Mouse (Mus musculus): Measurements from ENCODE around the gene Kcnk1. TPM values are rescaled to one million over a fixed set of nuclear protein-coding genes. Genes with fewer than 3 reads are reported as not detected.

Kcnk1 gene
- polyA plus RNA-seq, 1 experiment from 2014 or later, result 66.5 TPM

GRCm38 (mm10) chr8:126073141-126073740 lies 78.3 kb downstream of the Kcnk1 start:
- ATAC-seq (replicated peaks; ENCODE audit: low FRiP score, low read depth) (no peak), DNase-seq (ENCODE audit: low spot score) (no peak)
- no peaks in the 10 kb centered on the region for H3K36me3 ChIP-seq (ENCODE audit: insufficient read depth, low read length)
- H3K9ac ChIP-seq (ENCODE audit: low read depth, low read length), result no peak overlapping the region
- H3K4me1 ChIP-seq (replicated peaks; ENCODE audit: insufficient read depth, low read length), result no peaks in the 10 kb centered on the region
- WGBS, result 43% methylated on average over 7 of the region's 7 CpGs
- H3K9me3 ChIP-seq (replicated peaks; ENCODE audit: low read length), result no peaks in the 10 kb centered on the region
- TF ChIP-seq CTCF (IDR thresholded peaks at IDR 0.05; ENCODE audit: low read depth), result no peak
- H3K27ac ChIP-seq, result no peak overlapping the region
- H3K4me3 ChIP-seq (replicated peaks; ENCODE audit: low read depth, low read length), result no peak overlapping the region
- H3K27me3 ChIP-seq (ENCODE audit: insufficient read depth, low read length), result no peaks in the 10 kb centered on the region
- H3K4me2 ChIP-seq (ENCODE audit: low read length), result no peak overlapping the region

GRCm38 (mm10) chr8:126074111-126074510 lies 79.1 kb downstream of the Kcnk1 start:
- ATAC-seq (replicated peaks; ENCODE audit: low FRiP score, low read depth) (no peak), DNase-seq (ENCODE audit: low spot score) (no peak)
- no peak overlapping the region for H3K4me2 ChIP-seq (ENCODE audit: low read length)
- H3K4me1 ChIP-seq (replicated peaks; ENCODE audit: insufficient read depth, low read length), result no peaks in the 10 kb centered on the region
- H3K4me3 ChIP-seq (replicated peaks; ENCODE audit: low read depth, low read length), result no peak overlapping the region
- TF ChIP-seq CTCF (IDR thresholded peaks at IDR 0.05; ENCODE audit: low read depth), result no peak
- no peak overlapping the region for H3K27ac ChIP-seq
- 42% methylated on average over 1 of the region's 1 CpGs for WGBS
- no peaks in the 10 kb centered on the region for H3K36me3 ChIP-seq (ENCODE audit: insufficient read depth, low read length)
- no peak overlapping the region for H3K9ac ChIP-seq (ENCODE audit: low read depth, low read length)
- H3K27me3 ChIP-seq (ENCODE audit: insufficient read depth, low read length), result no peaks in the 10 kb centered on the region
- no peaks in the 10 kb centered on the region for H3K9me3 ChIP-seq (replicated peaks; ENCODE audit: low read length)

- Histone ChIP-seq H3K9ac (ENCODE audit: low read depth, low read length) (no peak overlapping the region), H3K4me3 (replicated peaks; ENCODE audit: low read depth, low read length) (no peak overlapping the region), H3K9me3 (replicated peaks; ENCODE audit: low read length) (no peaks in the 10 kb centered on the region), H3K36me3 (ENCODE audit: insufficient read depth, low read length) (no peaks in the 10 kb centered on the region), H3K27ac (no peak overlapping the region), H3K27me3 (ENCODE audit: insufficient read depth, low read length) (no peaks in the 10 kb centered on the region), H3K4me2 (ENCODE audit: low read length) (no peak overlapping the region), H3K4me1 (replicated peaks; ENCODE audit: insufficient read depth, low read length) (no peaks in the 10 kb centered on the region)
- ATAC-seq (replicated peaks; ENCODE audit: low FRiP score, low read depth), result no peak
- DNase-seq (ENCODE audit: low spot score), result peak; percentile 82
- 12% methylated on average over 10 of the region's 10 CpGs for WGBS
- peak; percentile 79 for TF ChIP-seq CTCF (IDR thresholded peaks at IDR 0.05; ENCODE audit: low read depth)
Measured at GRCm38 (mm10) chr8:126075400-126075799, 80.4 kb downstream of the Kcnk1 start.

Other genes with a start within 250 kb of the Kcnk1 start
- 0.13 and 0.18 TPM in 2 replicates for gene Pcnx2, start 96.9 kb upstream of the Kcnk1 start, polyA plus RNA-seq (2015; fragmentation: Nextera tagmentation; extraction: Ambion mirVana)
- 3.9 and 4.4 TPM in 2 replicates for gene Map3k21, start 84.7 kb upstream of the Kcnk1 start, polyA plus RNA-seq (2015; fragmentation: Nextera tagmentation; extraction: Ambion mirVana)

All from kidney, postnatal 0 days (tissue).